Mouse (Mus musculus) midbrain, embryonic 12.5 days (tissue): ENCODE measurements at regions not wholly inside any gene's neighbourhood (a gene's known extent, or its start where the extent isn't known, plus 50 kb on each side); places are given as distances from the start of the nearest gene placed in this dataset.
A peak's percentile ranks its signal among the peaks of the same experiment; 100 is the strongest.

Experiments used
- ATAC-seq: fragments of 200-750 bp; cut with Nextera tagmentation; 2 replicates; pipeline ENCODE4 v1.8.0; 2017; ENCODE audit warnings: low read depth, moderate TSS enrichment, moderate library complexity; ENCODE audit not compliant: low FRiP score
- H3K27ac ChIP-seq: fragments of 300-500 bp; sonication (generic); replicated peaks from 2 replicates; pipeline ENCODE4 v1.5.1; 2016; ENCODE audit warnings: mild to moderate bottlenecking
- H3K27me3 ChIP-seq: fragments of 300-500 bp; sonication (generic); 2 replicates; pipeline ENCODE4 v1.6.1; 2016; ENCODE audit warnings: mild to moderate bottlenecking
- H3K36me3 ChIP-seq: fragments of 300-500 bp; sonication (generic); 2 replicates; pipeline ENCODE4 v1.6.1; 2016
- H3K4me1 ChIP-seq: fragments of 300-500 bp; sonication (generic); 2 replicates; pipeline ENCODE4 v1.6.1; 2016
- H3K4me2 ChIP-seq: fragments of 300-500 bp; sonication (generic); replicated peaks from 2 replicates; pipeline ENCODE4 v1.6.1; 2016; ENCODE audit warnings: mild to moderate bottlenecking, moderate library complexity
- H3K4me3 ChIP-seq: fragments of 300-500 bp; sonication (generic); 2 replicates; pipeline ENCODE4 v1.5.1; 2016; ENCODE audit warnings: mild to moderate bottlenecking
- H3K9ac ChIP-seq: fragments of 300-500 bp; sonication (generic); replicated peaks from 2 replicates; pipeline ENCODE4 v1.6.1; 2016; ENCODE audit warnings: mild to moderate bottlenecking, moderate library complexity
- H3K9me3 ChIP-seq: fragments of 300-500 bp; sonication (generic); 2 replicates; pipeline ENCODE4 v1.6.1; 2016; ENCODE audit warnings: mild to moderate bottlenecking
- WGBS: fragments of 180-500 bp; shearing (Covaris S2); methylation state at CpG from one replicate; pipeline ENCODE4 v1.1.7; 2016; 5-methylcytosine and 5-hydroxymethylcytosine counted together

GRCm38 (mm10) chr14:47863701-47864100 lies 215.5 kb downstream of the Ktn1 start:
- WGBS: 90% methylated on average over 6 of the region's 6 CpGs
- no peak for ATAC-seq
- no peak overlapping the region for H3K27ac ChIP-seq

DNA sequence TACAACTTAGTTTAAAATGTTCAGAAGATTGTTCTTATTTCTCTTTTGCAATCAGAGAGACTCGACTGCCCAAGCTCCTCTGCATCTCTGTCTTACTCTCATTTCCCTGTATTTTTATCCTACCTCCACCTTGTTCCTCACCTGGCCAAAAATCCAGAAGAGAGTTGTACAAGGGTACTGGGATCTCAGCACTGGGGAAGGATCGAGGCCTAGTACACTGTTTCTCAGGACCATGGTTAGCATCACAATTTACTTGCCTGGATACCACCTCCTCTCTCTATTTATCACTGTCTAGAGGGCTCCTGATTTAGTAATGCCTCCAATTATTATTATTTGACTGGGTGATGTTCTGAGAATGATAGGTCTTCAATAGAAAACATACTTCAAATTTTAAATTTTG lies 218.8 kb downstream of the Ktn1 start:
- H3K27me3 ChIP-seq: no peaks in the 10 kb centered on the region
- H3K27ac ChIP-seq: no peak overlapping the region
- no peak overlapping the region for H3K9ac ChIP-seq
- H3K4me3 ChIP-seq: no peak overlapping the region
- 79% methylated on average over 2 of the region's 2 CpGs for WGBS
- no peak overlapping the region for H3K4me2 ChIP-seq
- ATAC-seq: no peak
- no peaks in the 10 kb centered on the region for H3K36me3 ChIP-seq
- H3K9me3 ChIP-seq: no peaks in the 10 kb centered on the region
- H3K4me1 ChIP-seq: no peaks in the 10 kb centered on the region

More at GRCm38 (mm10) chr14:47863701-47864100, 215.5 kb downstream of the Ktn1 start:
- Histone ChIP-seq H3K27me3 (no peaks in the 10 kb centered on the region), H3K36me3 (no peaks in the 10 kb centered on the region), H3K9me3 (no peaks in the 10 kb centered on the region), H3K9ac (no peak overlapping the region), H3K4me2 (no peak overlapping the region), H3K4me1 (no peaks in the 10 kb centered on the region), H3K4me3 (no peak overlapping the region)

DNA sequence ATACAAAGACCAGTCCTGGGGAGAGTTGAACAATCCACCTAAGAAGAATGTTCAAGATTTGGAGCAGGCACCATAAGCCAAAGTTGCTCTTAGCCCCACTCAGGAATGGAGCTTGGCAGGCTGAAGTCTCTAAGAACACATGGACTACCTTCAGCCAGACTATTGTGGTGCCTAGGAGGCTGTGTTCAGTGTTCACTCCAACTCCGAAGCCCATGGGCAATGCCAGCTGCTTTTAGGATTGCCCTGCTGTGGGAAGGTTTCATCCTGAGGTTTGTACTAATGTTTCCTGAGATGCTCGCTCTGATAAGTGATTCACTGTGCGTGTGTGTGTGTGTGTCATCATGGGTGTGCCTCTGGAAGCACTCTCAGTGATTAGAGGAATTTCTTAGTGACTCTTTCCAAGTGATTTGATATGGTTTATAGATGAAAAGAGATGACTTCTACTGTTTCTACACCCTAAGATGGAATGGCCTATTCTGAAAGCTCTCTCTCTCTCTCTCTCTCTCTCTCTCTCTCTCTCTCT lies 220.1 kb downstream of the Ktn1 start:
- no peak overlapping the region for H3K9ac ChIP-seq
- H3K9me3 ChIP-seq: no peaks in the 10 kb centered on the region
- no peak overlapping the region for H3K4me2 ChIP-seq
- 93% methylated on average over 3 of the region's 3 CpGs for WGBS
- H3K36me3 ChIP-seq: no peaks in the 10 kb centered on the region
- H3K4me1 ChIP-seq: no peaks in the 10 kb centered on the region
- no peak overlapping the region for H3K4me3 ChIP-seq
- no peak overlapping the region for H3K27ac ChIP-seq
- H3K27me3 ChIP-seq: no peaks in the 10 kb centered on the region
- ATAC-seq: no peak

DNA sequence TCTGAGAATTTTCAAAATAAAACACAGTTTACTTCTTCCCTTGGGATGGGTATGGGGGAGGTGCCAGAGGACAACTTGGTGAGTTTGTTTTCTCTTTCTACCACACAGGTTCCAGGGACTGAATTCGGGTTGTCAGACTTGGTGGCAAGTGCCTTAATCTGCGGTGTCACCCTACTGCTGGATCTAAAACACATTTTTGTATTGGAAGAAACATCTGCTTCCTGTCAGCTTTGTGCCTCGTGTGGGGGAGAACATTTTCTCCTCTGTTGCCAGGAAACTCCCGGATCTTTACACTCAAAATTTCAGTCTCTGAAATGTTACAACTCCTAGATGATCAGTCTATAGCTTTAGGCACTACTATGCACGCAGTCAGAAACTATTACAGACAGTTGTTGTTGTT lies 228.3 kb downstream of the Ktn1 start:
- Histone ChIP-seq H3K4me3 (no peak overlapping the region), H3K27ac (no peak overlapping the region), H3K36me3 (no peaks in the 10 kb centered on the region), H3K27me3 (no peaks in the 10 kb centered on the region), H3K9me3 (no peaks in the 10 kb centered on the region), H3K4me1 (no peaks in the 10 kb centered on the region), H3K9ac (no peak overlapping the region), H3K4me2 (no peak overlapping the region)
- ATAC-seq: no peak
- 73% methylated on average over 5 of the region's 5 CpGs for WGBS

GRCm38 (mm10) chr14:47877167-47877566 lies 228.9 kb downstream of the Ktn1 start:
- H3K4me3 ChIP-seq: no peak overlapping the region
- no peaks in the 10 kb centered on the region for H3K36me3 ChIP-seq
- ATAC-seq: no peak
- H3K27ac ChIP-seq: no peak overlapping the region
- no peaks in the 10 kb centered on the region for H3K4me1 ChIP-seq
- WGBS: 88% methylated on average over 3 of the region's 3 CpGs
- H3K9me3 ChIP-seq: no peaks in the 10 kb centered on the region
- H3K4me2 ChIP-seq: no peak overlapping the region
- no peaks in the 10 kb centered on the region for H3K27me3 ChIP-seq
- H3K9ac ChIP-seq: no peak overlapping the region

DNA sequence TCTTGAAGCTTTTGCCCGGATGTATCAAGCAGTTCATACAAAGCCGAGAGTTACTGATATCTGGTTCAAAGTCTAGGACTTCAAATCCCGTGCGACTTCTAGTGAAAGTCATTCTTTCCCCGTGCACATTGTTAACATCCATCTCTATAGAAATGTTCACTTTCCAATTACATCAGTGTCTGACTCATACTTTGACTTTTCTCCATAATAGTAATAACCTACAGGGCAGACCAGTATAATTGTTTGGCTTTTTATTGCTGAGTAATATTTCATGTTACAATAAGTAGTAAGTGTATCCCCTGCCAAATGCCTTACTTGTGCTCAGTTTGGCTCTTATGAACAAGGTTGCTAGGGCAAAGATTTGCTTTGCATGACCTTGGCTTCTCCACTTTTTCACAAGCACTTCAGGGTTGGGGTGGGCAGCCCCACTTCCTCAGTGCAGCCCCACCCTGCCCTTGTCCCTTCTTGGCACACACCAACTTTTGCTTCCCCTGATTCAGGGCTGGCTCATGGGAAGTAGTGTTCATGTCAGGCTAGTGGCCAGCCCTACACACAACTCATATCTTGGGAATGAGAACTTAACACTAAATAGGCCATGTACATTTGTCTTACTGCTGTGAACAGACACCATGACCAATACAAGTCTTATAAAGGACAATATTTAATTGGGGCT lies 229.7 kb downstream of the Ktn1 start:
- H3K9me3 ChIP-seq: no peaks in the 10 kb centered on the region
- H3K4me2 ChIP-seq: no peak overlapping the region
- WGBS: 93% methylated on average over 5 of the region's 5 CpGs
- no peak overlapping the region for H3K4me3 ChIP-seq
- no peak overlapping the region for H3K9ac ChIP-seq
- no peaks in the 10 kb centered on the region for H3K36me3 ChIP-seq
- H3K27ac ChIP-seq: no peak overlapping the region
- no peaks in the 10 kb centered on the region for H3K27me3 ChIP-seq
- no peaks in the 10 kb centered on the region for H3K4me1 ChIP-seq
- ATAC-seq: no peak

GRCm38 (mm10) chr14:47885326-47885725 lies 235.3 kb upstream of the Peli2 start:
- WGBS: 80% methylated on average over 3 of the region's 3 CpGs
- ATAC-seq: no peak

DNA sequence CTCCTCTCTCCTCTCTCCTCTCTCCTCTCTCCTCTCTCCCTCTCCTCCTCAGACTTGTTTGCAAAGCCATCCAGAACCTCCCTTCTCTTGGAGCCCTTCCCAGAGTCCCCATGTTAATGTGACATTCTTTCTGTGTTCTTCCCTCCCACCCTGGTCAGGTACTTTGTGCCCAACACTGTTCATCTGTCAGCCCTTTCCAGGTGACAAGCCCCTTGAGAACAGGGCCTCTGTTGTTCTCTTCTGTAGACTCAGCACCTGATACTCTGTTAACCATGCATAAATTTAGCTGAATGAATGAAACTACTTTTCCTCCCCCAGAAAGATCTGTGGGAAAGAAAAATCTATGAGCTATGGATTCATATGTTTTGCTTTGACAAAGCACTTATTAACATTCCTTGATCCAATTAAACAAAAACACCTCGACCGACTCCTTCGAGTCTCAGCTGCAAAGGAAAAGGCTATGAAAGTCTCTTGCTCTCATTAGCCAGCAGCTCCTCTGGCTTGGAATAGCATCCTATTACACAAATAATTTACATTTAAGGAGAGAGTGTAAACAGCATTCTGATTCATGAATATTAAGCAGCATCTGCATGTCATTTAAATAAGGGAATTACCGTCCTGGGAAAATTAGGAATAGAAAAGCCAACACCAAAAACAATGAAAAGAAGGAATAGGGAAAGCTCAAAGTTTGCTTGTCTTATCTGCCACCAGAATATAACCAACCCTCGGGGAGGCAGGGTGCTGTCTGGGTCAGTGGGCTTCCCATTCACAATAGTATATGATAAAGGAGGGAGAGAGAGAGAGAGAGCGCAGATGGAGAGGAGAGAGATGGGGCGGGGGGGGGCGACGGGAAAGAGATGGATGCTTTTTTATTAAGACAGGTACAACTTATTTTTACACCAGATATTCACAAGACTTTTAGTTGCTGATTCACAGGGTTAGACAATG lies 230.1 kb upstream of the Peli2 start:
- no peak overlapping the region for H3K4me2 ChIP-seq
- no peak overlapping the region for H3K9ac ChIP-seq
- no peaks in the 10 kb centered on the region for H3K27me3 ChIP-seq

More at GRCm38 (mm10) chr14:47885326-47885725, 235.3 kb upstream of the Peli2 start:
- Histone ChIP-seq H3K4me2 (no peak overlapping the region), H3K9me3 (no peaks in the 10 kb centered on the region), H3K27ac (no peak overlapping the region), H3K9ac (no peak overlapping the region), H3K27me3 (no peaks in the 10 kb centered on the region), H3K36me3 (no peaks in the 10 kb centered on the region), H3K4me1 (peaks cover 5% of the 10 kb centered on the region; the same call in 1 of the 2 replicates), H3K4me3 (no peak overlapping the region)

GRCm38 (mm10) chr14:47896581-47896980 lies 224.0 kb upstream of the Peli2 start:
- Histone ChIP-seq H3K4me1 (no peaks in the 10 kb centered on the region), H3K9me3 (no peaks in the 10 kb centered on the region), H3K9ac (no peak overlapping the region), H3K36me3 (no peaks in the 10 kb centered on the region), H3K27me3 (no peaks in the 10 kb centered on the region), H3K27ac (no peak overlapping the region), H3K4me2 (no peak overlapping the region), H3K4me3 (no peak overlapping the region)
- WGBS: 93% methylated on average over 3 of the region's 3 CpGs
- ATAC-seq: no peak

More for the DNA sequence above, 230.1 kb upstream of the Peli2 start:
- no peaks in the 10 kb centered on the region for H3K9me3 ChIP-seq
- peak; percentile 49; the same call in 1 of the 2 replicates for ATAC-seq
- H3K27ac ChIP-seq: no peak overlapping the region
- H3K36me3 ChIP-seq: no peaks in the 10 kb centered on the region
- WGBS: 69% methylated on average over 9 of the region's 9 CpGs
- H3K4me1 ChIP-seq: peaks cover 17% of the 10 kb centered on the region; the same call in 1 of the 2 replicates
- H3K4me3 ChIP-seq: no peak overlapping the region

DNA sequence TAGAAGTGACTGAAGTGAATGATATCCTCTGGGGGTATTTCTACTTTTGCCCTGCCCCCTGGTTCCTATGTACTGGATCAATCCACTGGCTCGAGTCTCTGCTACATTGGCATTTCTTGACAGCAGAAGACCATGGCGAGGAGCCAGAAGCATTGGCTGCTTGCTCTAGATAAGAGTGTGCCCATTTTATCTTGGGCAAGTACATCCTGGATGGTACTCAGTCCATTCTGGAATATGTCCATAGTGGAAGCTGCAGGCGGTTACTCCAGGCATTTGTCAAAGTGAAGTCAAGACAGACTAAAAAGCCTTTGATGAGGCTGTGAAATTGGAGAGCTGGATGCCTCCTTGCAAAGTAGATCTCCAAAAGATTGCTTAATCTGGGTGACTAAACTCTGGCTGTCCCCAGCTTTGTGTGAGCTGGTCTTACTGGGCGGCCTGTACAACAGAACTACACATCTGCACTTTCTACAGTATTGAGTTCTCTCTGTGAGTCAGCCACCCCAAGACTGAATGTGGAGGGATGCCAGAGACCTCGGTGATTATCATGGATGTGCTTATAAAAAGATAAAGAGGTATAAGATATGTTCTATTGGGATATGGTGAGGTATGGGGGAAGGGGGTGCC lies 222.6 kb upstream of the Peli2 start:
- Histone ChIP-seq H3K4me3 (no peak overlapping the region), H3K4me1 (no peaks in the 10 kb centered on the region), H3K9me3 (no peaks in the 10 kb centered on the region), H3K27me3 (no peaks in the 10 kb centered on the region), H3K4me2 (no peak overlapping the region), H3K27ac (no peak overlapping the region), H3K9ac (no peak overlapping the region), H3K36me3 (no peaks in the 10 kb centered on the region)
- ATAC-seq: no peak
- WGBS: 89% methylated on average over 5 of the region's 5 CpGs

GRCm38 (mm10) chr14:47898605-47899004 lies 222.0 kb upstream of the Peli2 start:
- Histone ChIP-seq H3K9me3 (no peaks in the 10 kb centered on the region), H3K4me1 (no peaks in the 10 kb centered on the region), H3K4me3 (no peak overlapping the region), H3K27ac (no peak overlapping the region), H3K4me2 (no peak overlapping the region), H3K36me3 (no peaks in the 10 kb centered on the region), H3K27me3 (no peaks in the 10 kb centered on the region), H3K9ac (no peak overlapping the region)
- ATAC-seq: no peak
- 89% methylated on average over 4 of the region's 4 CpGs for WGBS

DNA sequence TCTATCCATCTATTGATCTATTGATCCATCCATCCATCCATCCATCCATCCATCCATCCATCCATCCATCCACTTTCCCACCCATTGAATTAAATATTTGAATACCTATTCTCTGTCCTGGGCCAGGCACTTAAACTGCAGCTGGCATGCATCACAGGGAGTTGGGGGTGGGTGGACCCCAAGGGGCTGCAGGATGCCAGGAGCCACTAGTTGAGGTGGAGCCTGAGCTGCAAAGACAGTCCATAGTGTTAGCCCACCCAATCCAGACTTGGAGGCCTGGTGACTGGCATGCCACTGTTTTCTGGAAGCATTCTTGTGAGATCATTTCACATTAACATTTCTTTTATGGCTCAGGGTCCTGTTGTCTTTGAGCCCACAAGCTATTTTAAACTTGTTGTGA lies 215.3 kb upstream of the Peli2 start:
- no peak overlapping the region for H3K4me3 ChIP-seq
- no peak for ATAC-seq
- H3K4me1 ChIP-seq: peaks cover 4% of the 10 kb centered on the region
- no peak overlapping the region for H3K4me2 ChIP-seq
- H3K27ac ChIP-seq: no peak overlapping the region
- H3K9ac ChIP-seq: no peak overlapping the region
- H3K9me3 ChIP-seq: no peaks in the 10 kb centered on the region
- H3K36me3 ChIP-seq: no peaks in the 10 kb centered on the region
- no peaks in the 10 kb centered on the region for H3K27me3 ChIP-seq
